Mouse (Mus musculus): ENCODE results near the gene Ncoa3. TPM values are rescaled to one million over a fixed set of nuclear protein-coding genes. Genes with fewer than 3 reads are reported as not detected.

Ncoa3 gene
- polyA plus RNA-seq, 1 experiment from 2014 or later = 16.6 TPM

DNA sequence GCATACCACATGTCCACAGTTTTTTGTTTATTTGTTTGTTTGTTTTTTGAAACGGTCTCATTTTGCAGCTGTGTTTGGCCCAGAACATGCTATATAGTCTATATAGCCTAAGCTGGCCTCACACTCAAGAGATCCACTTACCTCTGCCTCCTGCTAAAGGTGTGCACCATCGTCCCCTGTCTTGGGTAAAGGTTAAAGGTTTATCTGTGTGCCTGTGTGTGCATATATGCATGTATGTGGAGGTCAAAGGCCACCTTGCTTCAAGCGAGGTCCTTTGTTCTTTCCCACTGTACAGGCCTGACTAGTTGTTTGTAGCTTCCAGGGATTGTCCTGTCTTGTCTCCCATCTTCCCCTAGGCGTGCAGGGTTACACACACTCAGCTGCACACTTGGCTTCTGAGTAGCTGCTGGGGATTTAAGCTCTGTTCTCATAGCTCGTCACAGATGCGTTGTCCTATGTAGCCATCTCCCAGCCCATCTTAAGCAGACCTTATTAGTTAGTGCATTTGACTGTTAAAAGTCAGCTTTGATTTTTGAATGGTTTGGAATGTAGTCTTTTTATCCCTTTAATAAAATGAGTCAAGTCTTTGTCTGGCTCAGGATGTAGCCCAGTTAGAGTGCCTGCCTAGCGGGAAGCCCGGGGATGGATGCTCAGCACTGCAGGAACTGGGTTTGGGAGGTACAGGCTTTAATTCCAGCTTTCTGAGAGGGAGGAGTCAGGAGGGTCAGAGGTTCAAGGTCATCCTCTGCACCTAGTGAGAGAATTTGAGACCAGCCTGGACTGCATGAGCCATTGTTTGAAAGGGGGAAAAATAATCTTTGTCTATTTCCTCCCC lies 16.3 kb downstream of the Ncoa3 start:
- no peaks in the 10 kb centered on the region for H3K36me3 ChIP-seq
- H3K9me3 ChIP-seq = no peaks in the 10 kb centered on the region
- peak overlapping the region; percentile 46; the same call in 1 of the 2 replicates for H3K27ac ChIP-seq
- H3K4me3 ChIP-seq = no peak overlapping the region
- H3K4me2 ChIP-seq (replicated peaks) = no peak overlapping the region
- ATAC-seq (ENCODE audit: insufficient number of reproducible peaks, insufficient read depth, low FRiP score, low TSS enrichment) = 0 out of 2 replicates have a peak, but pooled peaks have one; percentile 56
- no peaks in the 10 kb centered on the region for H3K27me3 ChIP-seq
- H3K4me1 ChIP-seq = peaks cover 33% of the 10 kb centered on the region
- 52% methylated on average over 8 of the region's 8 CpGs for WGBS
- H3K9ac ChIP-seq = no peak overlapping the region

DNA sequence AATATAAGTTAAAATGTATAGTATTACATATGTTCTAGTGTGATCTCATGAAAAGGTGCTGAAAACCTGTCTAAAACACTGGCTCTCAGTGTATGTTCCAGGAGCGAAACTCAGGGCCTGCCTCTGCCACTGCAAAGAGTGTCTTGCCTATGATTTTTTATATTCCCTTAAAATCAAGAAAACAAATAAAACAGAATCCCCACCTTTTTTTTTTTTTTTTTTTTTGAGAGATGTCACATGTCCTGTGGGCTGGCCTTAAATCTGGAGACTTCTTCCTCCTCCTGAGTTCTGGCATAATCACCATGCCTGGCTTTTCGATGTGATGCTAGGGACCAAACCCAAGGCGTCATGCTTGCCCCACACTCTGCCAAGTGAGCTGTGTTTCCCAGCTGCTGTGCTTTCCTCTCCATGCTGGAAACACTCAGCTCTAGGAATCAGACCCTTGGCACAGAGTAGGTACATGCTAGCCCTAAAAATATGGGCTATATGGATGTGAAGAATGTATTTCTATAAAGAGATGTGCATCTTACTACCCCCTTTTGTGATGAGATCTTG lies 17.0 kb downstream of the Ncoa3 start:
- peaks cover 33% of the 10 kb centered on the region for H3K4me1 ChIP-seq

DNA sequence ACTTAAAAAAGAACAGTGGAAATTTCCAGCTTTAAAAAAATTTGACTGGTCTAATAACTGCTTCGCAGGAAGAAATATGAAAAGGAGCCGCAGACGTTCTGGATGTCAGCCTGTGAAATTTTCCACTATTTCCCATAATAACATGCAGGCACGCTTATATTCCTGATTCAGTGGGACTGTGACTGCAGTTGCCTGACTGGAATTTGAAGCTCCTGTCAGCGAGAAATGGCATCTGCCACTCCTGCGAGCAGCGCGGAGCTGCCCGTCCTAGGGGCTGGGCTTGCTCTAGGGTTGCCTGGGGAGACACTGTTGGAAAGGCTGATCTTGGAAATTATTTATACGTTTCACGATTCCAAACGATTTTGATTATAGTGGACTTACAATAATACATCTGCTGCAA lies 17.9 kb downstream of the Ncoa3 start:
- no peak overlapping the region for H3K4me3 ChIP-seq
- no peaks in the 10 kb centered on the region for H3K36me3 ChIP-seq
- H3K27me3 ChIP-seq = no peaks in the 10 kb centered on the region
- no peaks in the 10 kb centered on the region for H3K9me3 ChIP-seq
- peaks cover 33% of the 10 kb centered on the region for H3K4me1 ChIP-seq
- WGBS = 49% methylated on average over 12 of the region's 12 CpGs
- ATAC-seq (ENCODE audit: insufficient number of reproducible peaks, insufficient read depth, low FRiP score, low TSS enrichment) = no peak
- H3K4me2 ChIP-seq (replicated peaks) = no peak overlapping the region
- H3K9ac ChIP-seq = no peak overlapping the region
- peak overlapping the region; percentile 54; the same call in 1 of the 2 replicates for H3K27ac ChIP-seq

More for the DNA sequence above, 17.0 kb downstream of the Ncoa3 start:
- no peak overlapping the region for H3K4me2 ChIP-seq (replicated peaks)
- no peak overlapping the region for H3K4me3 ChIP-seq
- H3K27ac ChIP-seq = 0 out of 2 replicates have a peak overlapping the region, but pooled peaks have one; percentile 20
- H3K9me3 ChIP-seq = no peaks in the 10 kb centered on the region
- WGBS = 84% methylated on average over 3 of the region's 3 CpGs
- no peak for ATAC-seq (ENCODE audit: insufficient number of reproducible peaks, insufficient read depth, low FRiP score, low TSS enrichment)
- H3K36me3 ChIP-seq = no peaks in the 10 kb centered on the region
- H3K9ac ChIP-seq = no peak overlapping the region
- no peaks in the 10 kb centered on the region for H3K27me3 ChIP-seq

DNA sequence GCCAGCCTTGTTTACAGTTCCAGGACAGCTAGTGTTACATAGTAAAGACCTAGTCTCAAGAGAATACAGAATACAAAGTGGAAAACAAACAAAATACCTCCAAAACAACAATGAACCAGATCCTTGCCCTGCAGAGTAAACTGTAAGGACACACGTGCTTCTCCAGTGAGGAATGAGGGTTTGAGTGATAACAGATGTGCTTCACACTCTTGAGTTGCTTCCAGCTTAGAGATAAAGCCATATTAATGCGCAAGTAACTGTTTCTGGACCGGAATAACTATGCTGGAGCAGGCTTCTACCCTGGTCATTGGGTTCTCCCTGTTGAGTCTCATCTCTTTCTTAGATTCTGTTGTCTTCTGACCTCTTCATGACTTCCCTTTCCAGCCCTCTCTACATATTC lies 19.0 kb downstream of the Ncoa3 start:
- no peak overlapping the region for H3K9ac ChIP-seq
- no peaks in the 10 kb centered on the region for H3K36me3 ChIP-seq
- 0 out of 2 replicates have a peak overlapping the region, but pooled peaks have one; percentile 17 for H3K27ac ChIP-seq
- H3K4me1 ChIP-seq = peaks cover 33% of the 10 kb centered on the region
- H3K9me3 ChIP-seq = no peaks in the 10 kb centered on the region
- H3K27me3 ChIP-seq = no peaks in the 10 kb centered on the region
- no peak overlapping the region for H3K4me2 ChIP-seq (replicated peaks)
- WGBS = 36% methylated on average over 3 of the region's 3 CpGs
- ATAC-seq (ENCODE audit: insufficient number of reproducible peaks, insufficient read depth, low FRiP score, low TSS enrichment) = no peak
- no peak overlapping the region for H3K4me3 ChIP-seq

DNA sequence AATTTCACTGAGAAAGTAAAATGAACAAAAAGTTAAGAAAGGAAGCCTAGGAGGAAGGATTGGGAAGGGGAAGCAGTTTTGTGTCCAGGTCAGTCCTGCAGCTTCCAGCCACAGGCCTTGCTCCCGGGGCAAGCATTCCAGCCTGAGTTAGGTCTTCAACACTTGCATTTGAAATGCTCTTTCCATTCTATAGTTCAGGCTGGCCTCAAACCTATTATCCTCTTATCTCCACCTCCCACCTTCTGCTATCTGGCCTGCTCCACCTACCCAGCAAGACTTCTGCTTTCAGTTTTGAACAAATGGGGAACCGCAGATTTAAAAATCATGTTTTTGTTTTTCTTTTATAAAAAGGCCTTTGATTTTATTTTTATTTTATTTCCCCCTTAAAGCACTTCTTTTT lies 19.7 kb downstream of the Ncoa3 start:
- Histone ChIP-seq H3K36me3 (no peaks in the 10 kb centered on the region), H3K9ac (no peak overlapping the region), H3K27me3 (no peaks in the 10 kb centered on the region), H3K27ac (no peak overlapping the region), H3K4me2 (replicated peaks) (no peak overlapping the region), H3K4me3 (no peak overlapping the region), H3K9me3 (no peaks in the 10 kb centered on the region), H3K4me1 (peaks cover 33% of the 10 kb centered on the region)
- no peak for ATAC-seq (ENCODE audit: insufficient number of reproducible peaks, insufficient read depth, low FRiP score, low TSS enrichment)
- WGBS = 68% methylated on average over 2 of the region's 2 CpGs

DNA sequence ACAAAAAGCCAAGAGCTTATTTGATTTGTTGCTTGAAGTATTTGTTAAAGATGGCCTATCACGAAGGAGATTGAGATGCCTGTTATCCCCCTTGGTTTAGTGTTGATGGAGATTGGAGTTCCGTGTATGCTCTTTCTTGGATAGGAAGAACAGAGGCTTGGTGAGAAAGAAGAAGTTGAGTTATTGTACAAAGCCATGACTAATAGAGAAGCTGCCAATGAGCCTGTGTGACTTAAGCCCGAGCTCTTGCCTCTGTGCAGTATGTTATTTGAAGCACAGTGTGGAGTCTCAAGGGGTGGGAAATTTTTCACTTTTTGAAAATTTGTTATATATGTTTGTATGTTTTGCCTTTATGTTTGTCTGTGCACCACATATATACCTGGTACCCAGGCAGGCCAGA lies 26.3 kb downstream of the Ncoa3 start:
- Histone ChIP-seq H3K9ac (no peak overlapping the region), H3K4me1 (peaks cover 22% of the 10 kb centered on the region), H3K4me3 (no peak overlapping the region), H3K27ac (no peak overlapping the region), H3K9me3 (no peaks in the 10 kb centered on the region), H3K27me3 (no peaks in the 10 kb centered on the region), H3K4me2 (replicated peaks) (no peak overlapping the region), H3K36me3 (no peaks in the 10 kb centered on the region)
- 88% methylated on average over 3 of the region's 3 CpGs for WGBS
- ATAC-seq (ENCODE audit: insufficient number of reproducible peaks, insufficient read depth, low FRiP score, low TSS enrichment) = no peak

DNA sequence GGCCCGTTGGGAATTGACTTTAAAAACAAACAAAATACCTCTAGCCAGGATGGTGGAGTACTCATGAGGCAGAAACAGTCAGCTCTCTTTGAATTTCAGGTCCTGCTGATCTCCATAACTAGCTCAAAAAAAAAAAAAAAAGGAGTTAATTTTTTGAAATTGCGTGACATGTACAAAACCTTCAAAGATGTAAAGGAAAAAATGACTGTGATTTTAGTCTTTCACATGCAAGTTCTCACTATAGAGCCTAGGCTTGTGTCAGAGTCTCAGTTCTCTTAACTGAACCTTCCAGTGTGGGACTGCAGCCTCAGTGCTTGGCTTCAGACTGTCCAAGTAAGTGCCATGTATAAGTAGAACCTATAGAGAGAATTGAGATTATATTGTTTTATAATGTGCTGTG lies 27.6 kb downstream of the Ncoa3 start:
- no peak overlapping the region for H3K27ac ChIP-seq
- H3K9ac ChIP-seq = no peak overlapping the region
- H3K4me1 ChIP-seq = peaks cover 22% of the 10 kb centered on the region
- no peak overlapping the region for H3K4me2 ChIP-seq (replicated peaks)
- H3K4me3 ChIP-seq = no peak overlapping the region
- no peak for ATAC-seq (ENCODE audit: insufficient number of reproducible peaks, insufficient read depth, low FRiP score, low TSS enrichment)
- WGBS = 82% methylated on average over 2 of the region's 2 CpGs
- H3K9me3 ChIP-seq = no peaks in the 10 kb centered on the region
- H3K36me3 ChIP-seq = no peaks in the 10 kb centered on the region
- H3K27me3 ChIP-seq = no peaks in the 10 kb centered on the region

DNA sequence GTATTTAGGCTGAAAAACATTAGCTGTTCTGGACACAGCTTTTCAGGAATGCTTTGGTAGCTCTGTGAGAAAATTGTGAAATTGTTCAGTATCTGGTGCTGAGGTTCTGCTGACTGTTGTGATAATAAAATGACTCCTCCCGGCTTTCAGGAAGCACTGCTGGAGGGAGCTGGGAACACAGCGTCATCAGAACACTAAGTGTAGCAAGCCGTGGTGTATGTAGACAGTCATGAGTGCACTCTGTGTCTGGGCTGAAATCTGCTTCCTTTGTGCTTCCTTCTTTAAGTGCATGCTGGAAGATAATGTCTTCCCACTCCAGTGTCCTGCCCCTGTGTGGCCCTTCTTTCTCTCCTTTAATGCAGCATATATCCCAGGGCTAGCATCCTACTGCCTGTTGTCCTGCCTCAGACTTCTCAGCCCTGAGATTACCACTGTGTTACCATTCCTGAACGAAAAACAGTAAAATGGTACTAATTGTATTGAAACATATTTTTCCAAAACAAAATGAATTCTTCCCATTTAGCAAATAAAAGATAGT lies 28.7 kb downstream of the Ncoa3 start:
- WGBS = 24% methylated on average over 4 of the region's 4 CpGs
- Histone ChIP-seq H3K4me1 (peaks cover 22% of the 10 kb centered on the region), H3K27me3 (no peaks in the 10 kb centered on the region), H3K4me2 (replicated peaks) (no peak overlapping the region), H3K9ac (0 out of 2 replicates have a peak overlapping the region, but pooled peaks have one; percentile 2), H3K4me3 (no peak overlapping the region), H3K36me3 (no peaks in the 10 kb centered on the region), H3K9me3 (no peaks in the 10 kb centered on the region), H3K27ac (peak overlapping the region; percentile 63; the same call in 1 of the 2 replicates)
- ATAC-seq (ENCODE audit: insufficient number of reproducible peaks, insufficient read depth, low FRiP score, low TSS enrichment) = no peak

DNA sequence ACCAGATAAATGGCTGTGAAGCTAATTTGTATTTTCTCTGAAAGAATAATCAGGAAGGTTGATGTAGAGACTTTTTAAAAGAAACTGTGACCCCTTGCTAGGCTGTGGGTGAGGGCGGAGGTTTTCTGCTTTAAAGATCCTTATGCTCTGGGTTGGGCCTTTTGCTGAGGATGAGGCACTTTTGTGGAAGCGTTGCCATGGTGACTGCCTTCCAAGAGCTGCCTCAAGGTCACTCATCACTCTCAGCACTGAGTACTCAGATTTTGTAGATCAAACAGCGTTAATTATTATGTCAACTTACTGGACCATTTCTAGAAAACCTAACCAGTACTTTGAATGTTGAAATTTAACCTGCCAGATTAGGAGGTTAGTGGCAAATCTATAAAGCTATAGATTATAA lies 29.2 kb downstream of the Ncoa3 start:
- no peak overlapping the region for H3K27ac ChIP-seq
- 36% methylated on average over 3 of the region's 3 CpGs for WGBS
- ATAC-seq (ENCODE audit: insufficient number of reproducible peaks, insufficient read depth, low FRiP score, low TSS enrichment) = 0 out of 2 replicates have a peak, but pooled peaks have one; percentile 72

DNA sequence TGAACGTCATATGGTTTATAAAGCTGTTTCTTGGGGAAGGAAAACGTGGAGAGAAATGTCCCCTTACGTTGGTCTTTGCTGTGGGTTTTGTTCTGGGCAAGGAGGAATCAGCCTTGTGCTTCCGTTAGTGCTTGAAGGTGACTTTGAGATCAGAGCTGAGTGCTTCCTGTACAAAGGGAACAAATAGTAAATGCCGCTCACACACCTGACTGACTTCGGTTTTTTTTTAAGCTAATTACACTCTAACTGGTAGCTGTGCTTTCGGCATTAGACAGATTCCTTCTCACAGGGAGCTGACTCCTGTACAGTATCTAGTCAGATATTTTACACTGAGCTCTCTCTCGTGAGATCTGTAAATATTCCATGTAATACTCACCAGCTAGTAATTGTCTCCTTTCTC lies 29.9 kb downstream of the Ncoa3 start:
- Histone ChIP-seq H3K4me1 (peaks cover 22% of the 10 kb centered on the region), H3K36me3 (no peaks in the 10 kb centered on the region), H3K27me3 (no peaks in the 10 kb centered on the region), H3K4me3 (no peak overlapping the region), H3K27ac (no peak overlapping the region), H3K9me3 (no peaks in the 10 kb centered on the region), H3K4me2 (replicated peaks) (no peak overlapping the region), H3K9ac (no peak overlapping the region)
- no peak for ATAC-seq (ENCODE audit: insufficient number of reproducible peaks, insufficient read depth, low FRiP score, low TSS enrichment)
- 38% methylated on average over 8 of the region's 8 CpGs for WGBS

More for the DNA sequence above, 29.2 kb downstream of the Ncoa3 start:
- Histone ChIP-seq H3K9ac (no peak overlapping the region), H3K36me3 (no peaks in the 10 kb centered on the region), H3K4me2 (replicated peaks) (no peak overlapping the region), H3K4me3 (no peak overlapping the region), H3K9me3 (no peaks in the 10 kb centered on the region), H3K4me1 (peaks cover 22% of the 10 kb centered on the region), H3K27me3 (no peaks in the 10 kb centered on the region)

DNA sequence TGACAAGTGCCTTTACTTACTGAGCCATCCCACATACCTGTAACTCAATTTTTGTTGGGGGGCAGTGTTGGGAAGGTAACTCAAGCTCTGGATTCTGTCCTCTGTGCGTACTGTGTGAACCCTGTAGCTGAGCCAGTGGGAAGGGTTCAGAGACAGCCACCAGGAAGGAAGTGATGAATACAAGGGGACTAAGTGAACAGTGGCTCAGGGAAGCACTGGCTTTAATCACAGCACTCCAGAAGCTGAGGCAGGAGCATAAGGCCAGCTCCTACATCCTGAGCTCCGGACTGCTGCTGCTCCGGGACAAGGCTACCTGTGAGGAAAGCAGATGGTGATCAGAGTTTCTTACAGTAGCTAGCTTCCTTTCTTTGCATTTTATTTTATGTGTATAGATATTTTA lies 31.6 kb downstream of the Ncoa3 start:
- no peak for ATAC-seq (ENCODE audit: insufficient number of reproducible peaks, insufficient read depth, low FRiP score, low TSS enrichment)
- Histone ChIP-seq H3K4me2 (replicated peaks) (no peak overlapping the region), H3K27ac (no peak overlapping the region), H3K9me3 (no peaks in the 10 kb centered on the region), H3K36me3 (no peaks in the 10 kb centered on the region), H3K4me3 (no peak overlapping the region), H3K4me1 (peaks cover 22% of the 10 kb centered on the region), H3K27me3 (no peaks in the 10 kb centered on the region), H3K9ac (no peak overlapping the region)
- 92% methylated on average over 3 of the region's 3 CpGs for WGBS

DNA sequence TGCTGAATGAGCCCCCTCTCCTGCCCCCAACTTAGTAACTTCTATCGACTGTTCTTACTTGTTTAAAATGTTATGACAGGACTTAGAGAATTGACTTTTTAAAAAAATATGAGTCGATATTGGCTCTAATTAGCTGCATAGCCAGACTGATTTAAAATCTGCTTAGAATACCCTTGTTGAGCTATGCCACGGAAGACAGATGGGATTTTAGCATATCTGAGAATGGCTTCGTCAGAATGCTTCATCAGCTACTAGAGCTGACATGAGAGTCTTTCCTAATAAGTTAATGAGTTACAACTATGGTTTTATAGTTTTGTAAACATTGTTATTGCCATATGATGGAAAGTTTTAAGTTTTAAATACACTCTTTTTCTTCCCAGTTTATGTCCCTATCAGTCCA lies 32.2 kb downstream of the Ncoa3 start:
- no peak overlapping the region for H3K4me2 ChIP-seq (replicated peaks)
- ATAC-seq (ENCODE audit: insufficient number of reproducible peaks, insufficient read depth, low FRiP score, low TSS enrichment) = no peak

More for the DNA sequence above, 32.2 kb downstream of the Ncoa3 start:
- Histone ChIP-seq H3K27me3 (no peaks in the 10 kb centered on the region), H3K4me3 (no peak overlapping the region), H3K9ac (no peak overlapping the region), H3K36me3 (no peaks in the 10 kb centered on the region), H3K27ac (no peak overlapping the region), H3K4me1 (peaks cover 26% of the 10 kb centered on the region), H3K9me3 (no peaks in the 10 kb centered on the region)
- 83% methylated on average over 4 of the region's 4 CpGs for WGBS
